Mouse (Mus musculus) kidney, postnatal 10 days (tissue): ENCODE data around the gene Abcc1.

Experiments
- DNase-seq: peaks from one replicate; pipeline ENCODE4 v3.0.0; 2021; ENCODE audit warnings: mixed read lengths

The Abcc1 gene

GRCm38 (mm10) chr16:14444059-14444855, 82.9 kb downstream of the Abcc1 start:
- DNase-seq, result no peak

GRCm38 (mm10) chr16:14445197-14445596, 83.8 kb downstream of the Abcc1 start:
- DNase-seq, result peak; percentile 23

- no peak for DNase-seq
Observed at GRCm38 (mm10) chr16:14447366-14447765, 86.0 kb downstream of the Abcc1 start.

GRCm38 (mm10) chr16:14448307-14448706, 86.9 kb downstream of the Abcc1 start:
- no peak for DNase-seq

- DNase-seq, result no peak
Observed at GRCm38 (mm10) chr16:14449861-14450260, 88.5 kb downstream of the Abcc1 start.

GRCm38 (mm10) chr16:14451374-14452046, 90.2 kb downstream of the Abcc1 start:
- peak; percentile 52 for DNase-seq

- DNase-seq, result no peak
Observed at GRCm38 (mm10) chr16:14462535-14462934, 101.2 kb downstream of the Abcc1 start.

GRCm38 (mm10) chr16:14465016-14465415, 103.7 kb downstream of the Abcc1 start:
- no peak for DNase-seq

- no peak for DNase-seq
Observed at GRCm38 (mm10) chr16:14468351-14468750, 107.0 kb downstream of the Abcc1 start.

GRCm38 (mm10) chr16:14468841-14469240, 107.5 kb downstream of the Abcc1 start:
- no peak for DNase-seq

- DNase-seq, result no peak
Observed at GRCm38 (mm10) chr16:14472171-14472570, 110.8 kb downstream of the Abcc1 start.

GRCm38 (mm10) chr16:14473686-14474085, 112.3 kb downstream of the Abcc1 start:
- no peak for DNase-seq

GRCm38 (mm10) chr16:14475001-14475400, 113.6 kb downstream of the Abcc1 start:
- DNase-seq, result no peak

- no peak for DNase-seq
Observed at GRCm38 (mm10) chr16:14476056-14476455, 114.7 kb downstream of the Abcc1 start.

GRCm38 (mm10) chr16:14476701-14477400, 115.5 kb downstream of the Abcc1 start:
- DNase-seq, result no peak

GRCm38 (mm10) chr16:14477510-14478300, 116.3 kb downstream of the Abcc1 start:
- DNase-seq, result no peak

- no peak for DNase-seq
Observed at GRCm38 (mm10) chr16:14479641-14480040, 118.3 kb downstream of the Abcc1 start.

GRCm38 (mm10) chr16:14483221-14483620, 121.9 kb downstream of the Abcc1 start:
- no peak for DNase-seq

GRCm38 (mm10) chr16:14493491-14494114, 132.2 kb downstream of the Abcc1 start:
- DNase-seq, result no peak

GRCm38 (mm10) chr16:14501649-14502360, 140.4 kb downstream of the Abcc1 start:
- DNase-seq, result no peak

- no peak for DNase-seq
Observed at GRCm38 (mm10) chr16:14506461-14506860, 145.1 kb downstream of the Abcc1 start.
